Mouse (Mus musculus) layer of hippocampus, adult 18-20 months (tissue): Measurements from ENCODE around the gene Diexf. TPM values are rescaled to one million over a fixed set of nuclear protein-coding genes. Genes with fewer than 3 reads are reported as not detected.

Experiments
- DNase-seq, 2 experiments: peaks; one replicate each; pipeline ENCODE4 v3.0.0; 2022; ENCODE audit warnings: low spot score in 2 of 2
- long read RNA-seq: library from polyadenylated mRNA; stranded (forward); transcript quantifications from one replicate; pipeline ENCODE4 v2.0.0, GENCODE M21; 2021
- total RNA-seq, 2 experiments: library from RNA; stranded (reverse); gene quantifications; 2 replicates each; pipeline ENCODE4 v1.2.3; 2021

The Diexf gene
- total RNA-seq = 10 to 100 TPM; 24.4 to 26.8 TPM
- long read RNA-seq, full-length matches to known transcripts = 7 of 12 reads
- long read RNA-seq, partial matches to known transcripts = 1 of 12 reads
- long read RNA-seq, other reads (novel, unspliced or antisense) = 4 of 12 reads

- DNase-seq = peak; percentile 93 to 97
Measured at GRCm38 (mm10) chr1:193129786-193130455, at the start of gene Diexf. Diexf (minus strand) TSS chr1:193130272.

GRCm38 (mm10) chr1:193174143-193174733 lies 44.2 kb upstream of the Diexf start:
- DNase-seq = no peak

GRCm38 (mm10) chr1:193173810-193174129 lies 43.7 kb upstream of the Diexf start:
- DNase-seq = no peak

GRCm38 (mm10) chr1:193172991-193173809 lies 43.1 kb upstream of the Diexf start:
- DNase-seq = peak; percentile 96 to 98

- DNase-seq = no peak
Measured at GRCm38 (mm10) chr1:193169856-193170255, 39.8 kb upstream of the Diexf start.

- no peak for DNase-seq
Measured at GRCm38 (mm10) chr1:193169228-193169627, 39.2 kb upstream of the Diexf start.

GRCm38 (mm10) chr1:193167746-193168145 lies 37.7 kb upstream of the Diexf start, which contains the start of gene A130010J15Rik:
A130010J15Rik (plus strand) TSS chr1:193168046.
- no peak for DNase-seq

- no peak for DNase-seq
Measured at GRCm38 (mm10) chr1:193160317-193161032, 30.4 kb upstream of the Diexf start.

GRCm38 (mm10) chr1:193159613-193160012 lies 29.5 kb upstream of the Diexf start:
- DNase-seq = no peak

GRCm38 (mm10) chr1:193159163-193159562 lies 29.1 kb upstream of the Diexf start:
- no peak for DNase-seq

GRCm38 (mm10) chr1:193157111-193157492 lies 27.0 kb upstream of the Diexf start:
- no peak for DNase-seq

- no peak for DNase-seq
Measured at GRCm38 (mm10) chr1:193156316-193157110, 26.4 kb upstream of the Diexf start.

GRCm38 (mm10) chr1:193153561-193153960 lies 23.5 kb upstream of the Diexf start:
- no peak for DNase-seq

- no peak for DNase-seq
Measured at GRCm38 (mm10) chr1:193152872-193153271, 22.8 kb upstream of the Diexf start, which contains the start of gene Irf6. Irf6 (plus strand) TSS chr1:193153111.

GRCm38 (mm10) chr1:193151134-193151533 lies 21.1 kb upstream of the Diexf start:
- no peak for DNase-seq

- DNase-seq = no peak
Measured at GRCm38 (mm10) chr1:193149231-193149630, 19.2 kb upstream of the Diexf start.

- DNase-seq = no peak
Measured at GRCm38 (mm10) chr1:193146416-193146815, 16.3 kb upstream of the Diexf start.

- no peak for DNase-seq
Measured at GRCm38 (mm10) chr1:193145101-193145500, 15.0 kb upstream of the Diexf start.

- no peak for DNase-seq
Measured at GRCm38 (mm10) chr1:193144516-193144915, 14.4 kb upstream of the Diexf start.

- DNase-seq = no peak
Measured at GRCm38 (mm10) chr1:193142517-193143062, 12.5 kb upstream of the Diexf start.
